Mouse (Mus musculus) lung, postnatal 0 days (tissue): Measurements from ENCODE around the gene Slc9b1.

ENCODE experiments used
- CTCF ChIP-seq: IDR thresholded peaks from 2 replicates; pipeline ENCODE4 v1.5.1; 2016; ENCODE audit warnings: antibody characterized with exemption, mild to moderate bottlenecking
- EP300 ChIP-seq: IDR thresholded peaks from 2 replicates; pipeline ENCODE4 v1.6.1; 2016; ENCODE audit warnings: antibody characterized with exemption, mild to moderate bottlenecking, control low read depth

- no peak for TF ChIP-seq CTCF
- no peak for TF ChIP-seq EP300
Measured at GRCm38 (mm10) chr3:135357394-135357793, 9.6 kb downstream of the Slc9b1 start.
